Mouse (Mus musculus) testis, adult 2 months (tissue): ENCODE results near the gene Myo1c.

ENCODE experiments used
- CTCF ChIP-seq: fragments of 200-500 bp; IDR thresholded peaks from 2 replicates; pipeline ENCODE4 v1.5.1; 2012; ENCODE audit warnings: low read depth, mild to moderate bottlenecking, inconsistent platforms, low read length, moderate library complexity; ENCODE audit not compliant: control insufficient read depth, insufficient read depth, insufficient replicate concordance
- POLR2A ChIP-seq: fragments of 200-500 bp; IDR thresholded peaks from 2 replicates; pipeline ENCODE4 v1.6.1; 2012; ENCODE audit warnings: low read depth, mild to moderate bottlenecking, inconsistent platforms, low read length, moderate library complexity; ENCODE audit not compliant: control insufficient read depth

- TF ChIP-seq POLR2A, result no peak
- TF ChIP-seq CTCF, result no peak
Measured at GRCm38 (mm10) chr11:75604826-75605225, 45.5 kb upstream of the Myo1c start.
